In genomic region chr4:84278156-84278555, GRCm38 (mm10) we compare ENCODE assay signal across 18 mouse cellular contexts.
"Had no signal": no experiment of that assay in that cellular context is flagged by ENCODE, and none has a peak within 500 bp of the region (broad histone marks: within the 10 kb centered on the region; RNA-seq: fewer than 3 reads in every experiment).

No protein-coding gene starts in this region.

- H3K4me2 ChIP-seq: liver, embryonic 13.5 days; midbrain, embryonic 12.5 days; neural tube, embryonic 13.5 days; stomach, embryonic 15.5 days had no signal

- DNase-seq: kidney, adult 9 months; kidney, postnatal 25 days; layer of hippocampus, postnatal 36 days; liver, embryonic 13.5 days; lung, adult 2 months; lung, postnatal 14 days; lung, postnatal 4 days; retina, postnatal 1 day; right cerebral cortex, postnatal 25 days; spleen, adult 18-20 months; thymus, adult 18-20 months; thymus, postnatal 36 days had no signal

- H3K27me3 ChIP-seq: liver, embryonic 13.5 days; neural tube, embryonic 13.5 days; stomach, embryonic 15.5 days had no signal

- H3K9ac ChIP-seq: liver, embryonic 13.5 days; midbrain, embryonic 12.5 days; neural tube, embryonic 13.5 days; stomach, embryonic 15.5 days had no signal

- H3K4me3 ChIP-seq: left cerebral cortex, adult 2 months; liver, embryonic 13.5 days; midbrain, embryonic 12.5 days; myocyte; neural tube, embryonic 13.5 days; stomach, embryonic 15.5 days had no signal

- H3K27ac ChIP-seq: left cerebral cortex, adult 2 months; liver, embryonic 13.5 days; midbrain, embryonic 12.5 days; neural tube, embryonic 13.5 days; stomach, embryonic 15.5 days had no signal

- H3K4me1 ChIP-seq: liver, embryonic 13.5 days; neural tube, embryonic 13.5 days; stomach, embryonic 15.5 days had no signal

- ATAC-seq: midbrain, embryonic 16.5 days had no signal

- H3K9me3 ChIP-seq: liver, embryonic 13.5 days; midbrain, embryonic 12.5 days; neural tube, embryonic 13.5 days; stomach, embryonic 15.5 days had no signal

- H3K36me3 ChIP-seq: liver, embryonic 13.5 days; midbrain, embryonic 12.5 days; neural tube, embryonic 13.5 days; stomach, embryonic 15.5 days had no signal
